Mouse (Mus musculus) midbrain, postnatal 0 days (tissue): ENCODE measurements around the gene Slc44a3. TPM values are rescaled to one million over a fixed set of nuclear protein-coding genes. Genes with fewer than 3 reads are reported as not detected.

Experiments used
- ATAC-seq: fragments of 200-750 bp; cut with Nextera tagmentation; 2 replicates; pipeline ENCODE4 v1.8.0; 2017; ENCODE audit warnings: moderate number of reproducible peaks, mild to moderate bottlenecking, moderate TSS enrichment, moderate library complexity; ENCODE audit not compliant: low FRiP score
- DNase-seq: peaks from one replicate; pipeline ENCODE4 v3.0.0-alpha.2; 2015; ENCODE audit warnings: low spot score
- H3K27ac ChIP-seq: fragments of 300-500 bp; sonication (generic); 2 replicates; pipeline ENCODE4 v1.5.1; 2014; ENCODE audit warnings: low read depth, mild to moderate bottlenecking, low read length, mixed read lengths
- H3K27me3 ChIP-seq: fragments of 300-500 bp; sonication (generic); 2 replicates; pipeline ENCODE4 v1.6.1; 2014; ENCODE audit warnings: low read length, control low read depth, mixed read lengths; ENCODE audit not compliant: insufficient read depth
- H3K36me3 ChIP-seq: fragments of 300-500 bp; sonication (generic); 2 replicates; pipeline ENCODE4 v1.6.1; 2014; ENCODE audit warnings: low read length, control low read depth, mixed read lengths; ENCODE audit not compliant: insufficient read depth
- H3K4me1 ChIP-seq: fragments of 300-500 bp; sonication (generic); 2 replicates; pipeline ENCODE4 v1.6.1; 2014; ENCODE audit warnings: mild to moderate bottlenecking, control low read depth, antibody characterized with exemption, low read length, mixed read lengths; ENCODE audit not compliant: insufficient read depth
- H3K4me2 ChIP-seq: fragments of 300-500 bp; sonication (generic); 2 replicates; pipeline ENCODE4 v1.6.1; 2014; ENCODE audit warnings: low read depth, mild to moderate bottlenecking, low read length, mixed read lengths; ENCODE audit not compliant: poor library complexity, severe bottlenecking
- H3K4me3 ChIP-seq: fragments of 300-500 bp; sonication (generic); 2 replicates; pipeline ENCODE4 v1.5.1; 2014; ENCODE audit warnings: low read depth, mild to moderate bottlenecking, low read length, moderate library complexity
- H3K9ac ChIP-seq: fragments of 300-500 bp; sonication (generic); replicated peaks from 2 replicates; pipeline ENCODE4 v1.6.1; 2014; ENCODE audit warnings: mild to moderate bottlenecking, low read length, moderate library complexity, mixed read lengths; ENCODE audit not compliant: poor library complexity, severe bottlenecking
- H3K9me3 ChIP-seq: fragments of 300-500 bp; sonication (generic); 2 replicates; pipeline ENCODE4 v1.6.1; 2016; ENCODE audit warnings: low read length, control low read depth
- CTCF ChIP-seq: IDR thresholded peaks from 2 replicates; pipeline ENCODE4 v1.5.1; 2016; ENCODE audit warnings: antibody characterized with exemption, mild to moderate bottlenecking
- whole genome bisulfite sequencing: fragments of 180-500 bp; shearing (Covaris S2); extraction: QIAGEN DNeasy Blood & Tissue Kit; methylation state at CpG from one replicate; pipeline ENCODE4 v1.1.7; 2014; 5-methylcytosine and 5-hydroxymethylcytosine counted together
- polyA plus RNA-seq: library from polyadenylated mRNA; unstranded; fragments of >200 nt; fragmentation: Nextera tagmentation; extraction: Ambion mirVana; gene quantifications from 2 replicates; pipeline ENCODE4 v1.2.1, GENCODE M21; 2015
- total RNA-seq: library from RNA; depleted of rRNA; stranded (reverse); fragments of >200 nt; gene quantifications from 2 replicates; pipeline ENCODE4 v1.2.3, GENCODE M21; 2014

Slc44a3 gene
- total and polyA plus RNA-seq, 2 experiments from 2014 or later: 0.22 to 0.47 TPM

GRCm38 (mm10) chr3:121444414-121444813 lies 87.8 kb downstream of the Slc44a3 start:
- Histone ChIP-seq H3K9ac (no peak overlapping the region), H3K36me3 (0 out of 2 replicates have a peak, but pooled peaks cover 8% of the 10 kb centered on the region), H3K9me3 (no peaks in the 10 kb centered on the region), H3K4me1 (0 out of 2 replicates have a peak, but pooled peaks cover 3% of the 10 kb centered on the region), H3K4me3 (no peak overlapping the region), H3K27ac (no peak overlapping the region), H3K4me2 (no peak overlapping the region), H3K27me3 (no peaks in the 10 kb centered on the region)
- ATAC-seq: no peak
- 96% methylated on average over 6 of the region's 6 CpGs for WGBS
- no peak for DNase-seq
- no peak for TF ChIP-seq CTCF

- ATAC-seq (no peak), DNase-seq (no peak)
- H3K27ac ChIP-seq: no peak overlapping the region
- TF ChIP-seq CTCF: no peak
- no peak overlapping the region for H3K4me2 ChIP-seq
- H3K36me3 ChIP-seq: 0 out of 2 replicates have a peak, but pooled peaks cover 8% of the 10 kb centered on the region
- no peak overlapping the region for H3K9ac ChIP-seq
- WGBS: 77% methylated on average over 4 of the region's 4 CpGs
- H3K9me3 ChIP-seq: no peaks in the 10 kb centered on the region
- no peaks in the 10 kb centered on the region for H3K27me3 ChIP-seq
- 0 out of 2 replicates have a peak, but pooled peaks cover 3% of the 10 kb centered on the region for H3K4me1 ChIP-seq
- no peak overlapping the region for H3K4me3 ChIP-seq
Measured at GRCm38 (mm10) chr3:121443861-121444271, 88.3 kb downstream of the Slc44a3 start.

DNA sequence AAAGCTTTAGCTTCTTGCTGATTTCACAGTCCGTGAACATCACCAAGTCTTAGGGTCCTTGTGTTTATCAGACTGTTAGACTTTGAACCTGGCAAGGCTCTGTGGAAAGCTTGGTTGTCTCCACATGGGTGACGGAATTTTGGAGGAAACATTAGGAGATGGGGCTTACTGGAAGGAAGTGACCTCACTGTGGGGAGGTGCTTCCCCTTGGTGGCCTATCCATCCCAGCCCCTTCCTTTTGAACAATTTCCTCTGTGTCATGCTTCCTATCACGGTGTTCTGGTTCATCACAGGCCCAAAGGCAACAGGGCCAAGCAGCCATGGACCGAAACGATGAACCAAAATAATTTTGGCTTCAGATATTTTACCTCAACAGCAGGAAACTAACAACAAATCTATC lies 89.9 kb downstream of the Slc44a3 start:
- 0 out of 2 replicates have a peak, but pooled peaks cover 3% of the 10 kb centered on the region for H3K4me1 ChIP-seq
- ATAC-seq (no peak), DNase-seq (no peak)
- no peak overlapping the region for H3K9ac ChIP-seq
- H3K4me2 ChIP-seq: no peak overlapping the region
- no peak overlapping the region for H3K27ac ChIP-seq
- no peak overlapping the region for H3K4me3 ChIP-seq
- 0 out of 2 replicates have a peak, but pooled peaks cover 8% of the 10 kb centered on the region for H3K36me3 ChIP-seq
- 89% methylated on average over 5 of the region's 5 CpGs for WGBS
- TF ChIP-seq CTCF: no peak
- H3K9me3 ChIP-seq: no peaks in the 10 kb centered on the region
- H3K27me3 ChIP-seq: no peaks in the 10 kb centered on the region

DNA sequence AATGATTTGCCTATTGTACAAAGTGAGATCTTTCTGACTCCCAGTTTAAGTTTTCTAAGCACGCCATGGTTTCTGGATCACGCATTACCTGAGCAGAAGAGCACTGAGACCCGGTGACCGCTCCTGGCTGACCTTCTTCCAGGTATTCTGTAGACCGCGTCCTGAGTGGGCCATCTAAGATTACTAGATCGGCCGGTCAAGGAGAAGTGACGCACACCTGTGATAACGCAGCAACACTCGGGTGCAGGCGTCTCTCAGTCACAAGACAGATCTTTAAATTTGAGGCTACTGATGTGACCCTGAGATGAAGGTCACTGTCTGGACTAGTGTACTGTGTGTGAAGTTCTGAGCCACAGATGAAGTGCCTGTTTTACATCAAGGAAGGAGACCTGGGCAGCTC lies 90.7 kb downstream of the Slc44a3 start:
- no peak for ATAC-seq
- no peak overlapping the region for H3K4me2 ChIP-seq
- no peak overlapping the region for H3K9ac ChIP-seq
- no peak for TF ChIP-seq CTCF
- H3K4me1 ChIP-seq: 0 out of 2 replicates have a peak, but pooled peaks cover 3% of the 10 kb centered on the region
- no peak overlapping the region for H3K27ac ChIP-seq
- H3K27me3 ChIP-seq: no peaks in the 10 kb centered on the region
- H3K9me3 ChIP-seq: no peaks in the 10 kb centered on the region
- H3K36me3 ChIP-seq: 0 out of 2 replicates have a peak, but pooled peaks cover 8% of the 10 kb centered on the region
- no peak for DNase-seq
- H3K4me3 ChIP-seq: no peak overlapping the region
- 97% methylated on average over 12 of the region's 12 CpGs for WGBS

- Histone ChIP-seq H3K36me3 (0 out of 2 replicates have a peak, but pooled peaks cover 8% of the 10 kb centered on the region), H3K9me3 (no peaks in the 10 kb centered on the region), H3K27me3 (no peaks in the 10 kb centered on the region), H3K4me1 (0 out of 2 replicates have a peak, but pooled peaks cover 3% of the 10 kb centered on the region), H3K9ac (no peak overlapping the region), H3K4me2 (no peak overlapping the region), H3K27ac (no peak overlapping the region), H3K4me3 (no peak overlapping the region)
- ATAC-seq (no peak), DNase-seq (no peak)
- no peak for TF ChIP-seq CTCF
- WGBS: 80% methylated on average over 11 of the region's 11 CpGs
Measured at GRCm38 (mm10) chr3:121439623-121440161, 92.5 kb downstream of the Slc44a3 start.

DNA sequence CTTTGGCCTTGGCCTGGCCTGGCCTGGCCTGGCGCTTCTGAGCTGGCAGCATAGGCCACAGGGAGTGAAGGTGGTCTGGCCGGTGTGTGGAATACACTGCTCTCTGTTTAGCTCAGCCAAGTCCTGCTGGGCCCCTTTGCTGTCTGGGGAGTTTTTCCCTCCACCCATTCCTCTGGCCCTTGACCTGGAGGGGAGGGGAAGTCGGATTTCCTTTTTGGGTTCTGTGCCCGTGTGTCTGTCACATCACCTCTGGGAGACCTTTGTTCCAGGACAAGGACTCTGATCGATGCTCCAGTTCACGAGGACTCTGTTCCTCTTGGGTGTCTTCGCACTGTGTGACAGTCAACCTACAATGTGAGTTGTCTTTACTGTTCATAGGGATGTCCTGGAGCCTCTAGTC lies 94.2 kb downstream of the Slc44a3 start:
- no peaks in the 10 kb centered on the region for H3K9me3 ChIP-seq
- no peak for TF ChIP-seq CTCF
- 0 out of 2 replicates have a peak, but pooled peaks cover 4% of the 10 kb centered on the region for H3K36me3 ChIP-seq
- 65% methylated on average over 7 of the region's 7 CpGs for WGBS
- H3K27me3 ChIP-seq: no peaks in the 10 kb centered on the region
- no peak overlapping the region for H3K27ac ChIP-seq
- H3K9ac ChIP-seq: no peak overlapping the region
- no peak for ATAC-seq
- DNase-seq: no peak
- no peak overlapping the region for H3K4me2 ChIP-seq
- no peak overlapping the region for H3K4me3 ChIP-seq
- H3K4me1 ChIP-seq: peaks cover 7% of the 10 kb centered on the region; the same call in 1 of the 2 replicates
